Mouse (Mus musculus): ENCODE measurements around the gene Spaar. TPM values are rescaled to one million over a fixed set of nuclear protein-coding genes. Genes with fewer than 3 reads are reported as not detected.
A peak's percentile ranks its signal among the peaks of the same experiment; 100 is the strongest.

Spaar gene
- polyA plus RNA-seq, 1 experiment from 2014 or later = 0.08 TPM

GRCm38 (mm10) chr4:43703439-43703838 lies 26.4 kb upstream of the Spaar start:
- Histone ChIP-seq H3K9me3 (replicated peaks; ENCODE audit: control insufficient read depth, low read length) (no peaks in the 10 kb centered on the region), H3K4me3 (ENCODE audit: low read depth, low read length) (no peak overlapping the region), H3K4me1 (ENCODE audit: control insufficient read depth, insufficient read depth, low read length) (no peaks in the 10 kb centered on the region), H3K9ac (replicated peaks; ENCODE audit: low read length) (no peak overlapping the region), H3K36me3 (replicated peaks; ENCODE audit: control insufficient read depth, insufficient read depth, low read depth, low read length) (no peaks in the 10 kb centered on the region), H3K27me3 (ENCODE audit: control insufficient read depth, insufficient read depth, low read length) (no peaks in the 10 kb centered on the region), H3K4me2 (ENCODE audit: low read depth, low read length) (no peak overlapping the region), H3K27ac (replicated peaks; ENCODE audit: low read depth, low read length) (no peak overlapping the region)
- 73% methylated on average over 6 of the region's 6 CpGs for WGBS
- no peak for DNase-seq (ENCODE audit: low spot score)
- ATAC-seq (replicated peaks; ENCODE audit: insufficient number of reproducible peaks, low FRiP score, low TSS enrichment, low read depth) = no peak

- no peak overlapping the region for H3K4me2 ChIP-seq (ENCODE audit: low read depth, low read length)
- DNase-seq (ENCODE audit: low spot score) (no peak), ATAC-seq (replicated peaks; ENCODE audit: insufficient number of reproducible peaks, low FRiP score, low TSS enrichment, low read depth) (no peak)
- no peaks in the 10 kb centered on the region for H3K36me3 ChIP-seq (replicated peaks; ENCODE audit: control insufficient read depth, insufficient read depth, low read depth, low read length)
- H3K9ac ChIP-seq (replicated peaks; ENCODE audit: low read length) = no peak overlapping the region
- no peak overlapping the region for H3K4me3 ChIP-seq (ENCODE audit: low read depth, low read length)
- H3K27ac ChIP-seq (replicated peaks; ENCODE audit: low read depth, low read length) = no peak overlapping the region
- H3K4me1 ChIP-seq (ENCODE audit: control insufficient read depth, insufficient read depth, low read length) = no peaks in the 10 kb centered on the region
- WGBS = 86% methylated on average over 8 of the region's 8 CpGs
- H3K27me3 ChIP-seq (ENCODE audit: control insufficient read depth, insufficient read depth, low read length) = no peaks in the 10 kb centered on the region
- no peaks in the 10 kb centered on the region for H3K9me3 ChIP-seq (replicated peaks; ENCODE audit: control insufficient read depth, low read length)
These were observed 26.0 kb upstream of the Spaar start for GRCm38 (mm10) chr4:43703851-43704250.

DNA sequence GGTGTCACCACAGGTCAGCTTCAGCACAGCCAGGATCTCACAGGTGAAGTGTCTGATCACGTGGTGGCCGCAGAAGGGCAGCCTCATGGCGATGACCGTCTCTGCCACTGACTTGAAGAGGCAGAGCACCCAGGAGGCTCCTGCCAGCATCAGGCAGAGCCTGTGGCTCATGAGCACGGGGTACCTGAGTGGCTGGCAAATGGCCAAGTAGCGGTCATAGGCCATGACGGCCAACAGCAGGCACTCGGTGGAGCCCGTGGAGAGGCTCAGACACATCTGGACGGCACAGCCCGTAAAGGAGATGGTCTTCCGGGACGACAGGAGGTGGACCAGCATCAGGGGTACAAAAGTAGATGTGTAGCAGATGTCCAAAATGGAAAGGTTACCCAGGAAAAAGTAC lies 23.8 kb upstream of the Spaar start:
- no peak for DNase-seq (ENCODE audit: low spot score)
- Histone ChIP-seq H3K27ac (replicated peaks; ENCODE audit: low read depth, low read length) (no peak overlapping the region), H3K4me3 (ENCODE audit: low read depth, low read length) (no peak overlapping the region), H3K36me3 (replicated peaks; ENCODE audit: control insufficient read depth, insufficient read depth, low read depth, low read length) (no peaks in the 10 kb centered on the region), H3K27me3 (ENCODE audit: control insufficient read depth, insufficient read depth, low read length) (no peaks in the 10 kb centered on the region), H3K4me2 (ENCODE audit: low read depth, low read length) (no peak overlapping the region), H3K4me1 (ENCODE audit: control insufficient read depth, insufficient read depth, low read length) (no peaks in the 10 kb centered on the region), H3K9ac (replicated peaks; ENCODE audit: low read length) (no peak overlapping the region), H3K9me3 (replicated peaks; ENCODE audit: control insufficient read depth, low read length) (no peaks in the 10 kb centered on the region)
- WGBS = 86% methylated on average over 13 of the region's 13 CpGs
- no peak for ATAC-seq (replicated peaks; ENCODE audit: insufficient number of reproducible peaks, low FRiP score, low TSS enrichment, low read depth)

GRCm38 (mm10) chr4:43709869-43710268 lies 20.0 kb upstream of the Spaar start, which contains the start of gene Olfr71:
Gene Olfr71 (minus strand): TSS chr4:43710255.
- no peaks in the 10 kb centered on the region for H3K36me3 ChIP-seq (replicated peaks; ENCODE audit: control insufficient read depth, insufficient read depth, low read depth, low read length)
- no peak for DNase-seq (ENCODE audit: low spot score)
- ATAC-seq (replicated peaks; ENCODE audit: insufficient number of reproducible peaks, low FRiP score, low TSS enrichment, low read depth) = no peak
- WGBS = 83% methylated on average over 6 of the region's 6 CpGs
- H3K27ac ChIP-seq (replicated peaks; ENCODE audit: low read depth, low read length) = no peak within 1 kb of the TSS
- no peaks in the 10 kb centered on the region for H3K27me3 ChIP-seq (ENCODE audit: control insufficient read depth, insufficient read depth, low read length)
- H3K4me1 ChIP-seq (ENCODE audit: control insufficient read depth, insufficient read depth, low read length) = no peaks in the 10 kb centered on the region
- no peak within 1 kb of the TSS for H3K4me3 ChIP-seq (ENCODE audit: low read depth, low read length)
- no peaks in the 10 kb centered on the region for H3K9me3 ChIP-seq (replicated peaks; ENCODE audit: control insufficient read depth, low read length)
- no peak within 1 kb of the TSS for H3K9ac ChIP-seq (replicated peaks; ENCODE audit: low read length)
- no peak within 1 kb of the TSS for H3K4me2 ChIP-seq (ENCODE audit: low read depth, low read length)

- Histone ChIP-seq H3K9ac (replicated peaks; ENCODE audit: low read length) (no peak overlapping the region), H3K27ac (replicated peaks; ENCODE audit: low read depth, low read length) (no peak overlapping the region), H3K4me3 (ENCODE audit: low read depth, low read length) (no peak overlapping the region), H3K4me2 (ENCODE audit: low read depth, low read length) (no peak overlapping the region), H3K4me1 (ENCODE audit: control insufficient read depth, insufficient read depth, low read length) (no peaks in the 10 kb centered on the region), H3K36me3 (replicated peaks; ENCODE audit: control insufficient read depth, insufficient read depth, low read depth, low read length) (no peaks in the 10 kb centered on the region), H3K9me3 (replicated peaks; ENCODE audit: control insufficient read depth, low read length) (no peaks in the 10 kb centered on the region), H3K27me3 (ENCODE audit: control insufficient read depth, insufficient read depth, low read length) (no peaks in the 10 kb centered on the region)
- 2% methylated on average over 2 of the region's 2 CpGs for WGBS
- ATAC-seq (replicated peaks; ENCODE audit: insufficient number of reproducible peaks, low FRiP score, low TSS enrichment, low read depth) = no peak
- DNase-seq (ENCODE audit: low spot score) = peak; percentile 76
These were observed 18.0 kb upstream of the Spaar start for GRCm38 (mm10) chr4:43711821-43712220.

GRCm38 (mm10) chr4:43713652-43714219 lies 16.1 kb upstream of the Spaar start:
- no peaks in the 10 kb centered on the region for H3K36me3 ChIP-seq (replicated peaks; ENCODE audit: control insufficient read depth, insufficient read depth, low read depth, low read length)
- no peaks in the 10 kb centered on the region for H3K4me1 ChIP-seq (ENCODE audit: control insufficient read depth, insufficient read depth, low read length)
- H3K4me2 ChIP-seq (ENCODE audit: low read depth, low read length) = no peak overlapping the region
- H3K9me3 ChIP-seq (replicated peaks; ENCODE audit: control insufficient read depth, low read length) = no peaks in the 10 kb centered on the region
- no peaks in the 10 kb centered on the region for H3K27me3 ChIP-seq (ENCODE audit: control insufficient read depth, insufficient read depth, low read length)
- H3K9ac ChIP-seq (replicated peaks; ENCODE audit: low read length) = no peak overlapping the region
- no peak overlapping the region for H3K27ac ChIP-seq (replicated peaks; ENCODE audit: low read depth, low read length)
- ATAC-seq (replicated peaks; ENCODE audit: insufficient number of reproducible peaks, low FRiP score, low TSS enrichment, low read depth) (no peak), DNase-seq (ENCODE audit: low spot score) (no peak)
- H3K4me3 ChIP-seq (ENCODE audit: low read depth, low read length) = no peak overlapping the region
- WGBS = 28% methylated on average over 7 of the region's 7 CpGs

DNA sequence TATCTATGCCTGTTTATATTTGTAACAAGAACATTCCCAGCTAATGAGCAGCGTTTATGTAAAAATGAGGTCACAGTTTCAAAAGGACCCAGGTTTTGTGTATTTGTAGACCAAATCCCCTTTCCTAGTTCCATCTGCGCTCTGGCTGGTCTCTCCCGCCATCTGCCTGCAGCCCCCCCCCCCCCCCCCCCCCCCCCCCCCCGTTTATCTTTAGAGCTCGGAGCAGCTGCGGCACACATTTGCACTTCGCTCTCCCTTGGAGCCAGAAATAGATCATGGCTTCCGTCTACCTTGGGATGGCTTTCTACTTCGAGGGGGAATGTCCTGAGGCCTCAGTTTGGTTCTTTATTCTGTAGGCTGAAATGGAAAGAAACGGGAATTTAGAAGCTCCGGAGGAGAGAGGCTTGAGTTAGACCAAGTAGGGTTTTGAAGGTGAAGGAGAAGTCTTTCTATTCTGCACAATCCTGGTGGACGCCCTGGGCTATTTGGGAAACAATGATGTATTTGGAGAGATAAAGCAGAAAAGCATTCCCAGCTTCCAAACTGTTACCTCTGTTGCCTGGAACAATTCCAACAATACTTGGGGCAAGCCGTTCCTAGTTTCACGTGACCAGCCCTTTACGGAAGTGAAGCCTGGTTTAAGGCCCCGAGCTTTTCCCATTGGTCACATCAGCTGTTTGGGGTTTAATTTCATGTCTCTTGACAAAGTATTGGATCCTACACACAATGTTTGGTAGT lies 9.2 kb upstream of the Spaar start:
- 66% methylated on average over 14 of the region's 16 CpGs for WGBS
- H3K36me3 ChIP-seq (replicated peaks; ENCODE audit: control insufficient read depth, insufficient read depth, low read depth, low read length) = no peaks in the 10 kb centered on the region
- no peak overlapping the region for H3K4me3 ChIP-seq (ENCODE audit: low read depth, low read length)
- no peak overlapping the region for H3K27ac ChIP-seq (replicated peaks; ENCODE audit: low read depth, low read length)
- ATAC-seq (replicated peaks; ENCODE audit: insufficient number of reproducible peaks, low FRiP score, low TSS enrichment, low read depth) = no peak
- peak; percentile 14 for DNase-seq (ENCODE audit: low spot score)
- H3K4me2 ChIP-seq (ENCODE audit: low read depth, low read length) = no peak overlapping the region
- no peak overlapping the region for H3K9ac ChIP-seq (replicated peaks; ENCODE audit: low read length)
- H3K9me3 ChIP-seq (replicated peaks; ENCODE audit: control insufficient read depth, low read length) = no peaks in the 10 kb centered on the region
- H3K27me3 ChIP-seq (ENCODE audit: control insufficient read depth, insufficient read depth, low read length) = no peaks in the 10 kb centered on the region
- H3K4me1 ChIP-seq (ENCODE audit: control insufficient read depth, insufficient read depth, low read length) = no peaks in the 10 kb centered on the region

DNA sequence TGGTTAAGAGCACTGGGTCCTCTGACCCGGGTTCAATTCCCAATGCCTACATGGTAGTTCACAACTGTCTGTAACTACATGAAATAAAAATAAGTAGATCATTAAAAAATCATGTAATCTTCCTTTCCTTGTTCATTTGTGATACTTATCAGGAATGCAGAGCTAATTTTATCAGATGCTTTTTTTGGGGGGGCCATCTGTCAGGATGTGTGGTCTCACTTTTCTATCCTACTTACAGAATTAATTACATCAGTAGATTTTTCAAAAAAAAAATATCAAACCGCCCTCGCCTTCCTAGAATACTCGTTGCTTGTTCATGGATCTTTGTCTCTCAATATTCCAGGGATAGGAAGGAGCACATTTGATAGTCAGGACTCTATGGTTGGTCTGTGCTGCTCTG lies 7.6 kb upstream of the Spaar start:
- no peaks in the 10 kb centered on the region for H3K36me3 ChIP-seq (replicated peaks; ENCODE audit: control insufficient read depth, insufficient read depth, low read depth, low read length)
- H3K4me1 ChIP-seq (ENCODE audit: control insufficient read depth, insufficient read depth, low read length) = no peaks in the 10 kb centered on the region
- 90% methylated on average over 4 of the region's 4 CpGs for whole genome bisulfite sequencing
- H3K9ac ChIP-seq (replicated peaks; ENCODE audit: low read length) = no peak overlapping the region
- H3K4me3 ChIP-seq (ENCODE audit: low read depth, low read length) = no peak overlapping the region
- no peak overlapping the region for H3K27ac ChIP-seq (replicated peaks; ENCODE audit: low read depth, low read length)
- ATAC-seq (replicated peaks; ENCODE audit: insufficient number of reproducible peaks, low FRiP score, low TSS enrichment, low read depth) (no peak), DNase-seq (ENCODE audit: low spot score) (no peak)
- H3K9me3 ChIP-seq (replicated peaks; ENCODE audit: control insufficient read depth, low read length) = no peaks in the 10 kb centered on the region
- no peaks in the 10 kb centered on the region for H3K27me3 ChIP-seq (ENCODE audit: control insufficient read depth, insufficient read depth, low read length)
- no peak overlapping the region for H3K4me2 ChIP-seq (ENCODE audit: low read depth, low read length)
